Mouse (Mus musculus): ENCODE results near the gene Hook2. TPM values are rescaled to one million over a fixed set of nuclear protein-coding genes. Genes with fewer than 3 reads are reported as not detected.

The Hook2 gene
- polyA plus RNA-seq, 1 experiment from 2014 or later = 24.2 TPM

DNA sequence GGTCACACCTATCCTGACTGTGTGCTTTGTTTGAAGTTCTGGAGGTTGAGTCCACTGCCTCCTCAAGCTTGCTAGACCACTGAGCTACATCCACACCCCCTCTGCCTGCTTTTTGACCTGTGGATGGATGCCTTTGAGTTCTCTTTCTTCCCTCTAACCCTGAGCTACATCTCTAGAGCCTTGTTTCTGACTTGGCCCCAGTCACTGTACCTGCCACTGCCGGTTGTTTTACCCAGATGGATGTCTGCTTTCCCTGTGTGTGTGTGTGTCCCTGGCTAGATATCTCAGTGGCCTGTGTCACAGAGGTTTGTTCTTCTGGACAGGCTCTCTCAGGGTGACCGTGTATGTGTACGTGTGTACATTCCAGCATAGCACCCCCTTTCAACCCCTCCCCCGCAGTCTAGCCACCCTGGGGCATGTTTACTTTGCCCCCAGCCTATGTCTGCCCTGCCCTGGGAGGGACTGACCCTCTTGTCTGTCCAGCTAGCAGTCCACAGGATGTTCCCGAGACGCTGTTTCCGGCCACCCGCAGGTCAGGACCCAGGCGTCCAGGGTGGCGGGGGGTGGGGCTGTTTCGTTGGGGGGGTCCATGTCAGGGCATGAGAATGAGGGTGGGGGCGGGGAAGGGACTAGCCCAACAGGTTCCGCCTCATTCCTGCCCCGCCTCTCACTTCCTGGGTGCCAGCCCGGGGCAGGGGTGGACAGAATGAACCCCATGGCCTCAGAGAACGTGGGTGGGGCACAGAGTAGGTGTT lies 5.9 kb upstream of the Hook2 start:
- 3% methylated on average over 16 of the region's 16 CpGs for WGBS
- H3K27ac ChIP-seq (ENCODE audit: low read length) = peak overlapping the region; percentile 92
- H3K36me3 ChIP-seq (ENCODE audit: control insufficient read depth, insufficient read depth, low read length) = no peaks in the 10 kb centered on the region
- peak overlapping the region; percentile 83 for H3K4me2 ChIP-seq (ENCODE audit: low read depth, low read length)
- peak; percentile 7 for ATAC-seq (ENCODE audit: low read depth)
- H3K27me3 ChIP-seq (ENCODE audit: control insufficient read depth, insufficient read depth, low read depth, low read length) = no peaks in the 10 kb centered on the region
- H3K4me1 ChIP-seq (replicated peaks; ENCODE audit: control insufficient read depth, insufficient read depth, low read length) = peaks cover 64% of the 10 kb centered on the region
- H3K9ac ChIP-seq (ENCODE audit: low read length) = peak overlapping the region; percentile 61
- H3K9me3 ChIP-seq (ENCODE audit: control insufficient read depth, low read length) = no peaks in the 10 kb centered on the region
- H3K4me3 ChIP-seq (ENCODE audit: low read length) = peak overlapping the region; percentile 51

- Histone ChIP-seq H3K4me3 (ENCODE audit: low read length) (peak overlapping the region; percentile 51), H3K4me2 (ENCODE audit: low read depth, low read length) (peak overlapping the region; percentile 83), H3K36me3 (ENCODE audit: control insufficient read depth, insufficient read depth, low read length) (no peaks in the 10 kb centered on the region), H3K4me1 (replicated peaks; ENCODE audit: control insufficient read depth, insufficient read depth, low read length) (peaks cover 60% of the 10 kb centered on the region), H3K9me3 (ENCODE audit: control insufficient read depth, low read length) (no peaks in the 10 kb centered on the region), H3K27me3 (ENCODE audit: control insufficient read depth, insufficient read depth, low read depth, low read length) (no peaks in the 10 kb centered on the region), H3K27ac (ENCODE audit: low read length) (peak overlapping the region; percentile 92), H3K9ac (ENCODE audit: low read length) (peak overlapping the region; percentile 61)
- no peak for ATAC-seq (ENCODE audit: low read depth)
- 1% methylated on average over 23 of the region's 23 CpGs for WGBS
Observed at GRCm38 (mm10) chr8:84985049-84985683, 5.2 kb upstream of the Hook2 start.

- Histone ChIP-seq H3K27ac (ENCODE audit: low read length) (peak overlapping the region; percentile 92), H3K4me2 (ENCODE audit: low read depth, low read length) (peak overlapping the region; percentile 83), H3K9ac (ENCODE audit: low read length) (peak overlapping the region; percentile 61), H3K9me3 (ENCODE audit: control insufficient read depth, low read length) (no peaks in the 10 kb centered on the region), H3K4me3 (ENCODE audit: low read length) (peak overlapping the region; percentile 51), H3K4me1 (replicated peaks; ENCODE audit: control insufficient read depth, insufficient read depth, low read length) (peaks cover 55% of the 10 kb centered on the region), H3K36me3 (ENCODE audit: control insufficient read depth, insufficient read depth, low read length) (no peaks in the 10 kb centered on the region), H3K27me3 (ENCODE audit: control insufficient read depth, insufficient read depth, low read depth, low read length) (no peaks in the 10 kb centered on the region)
- under 1% methylated on average over 53 of the region's 53 CpGs for WGBS
- ATAC-seq (ENCODE audit: low read depth) = peak; percentile 32
Observed at GRCm38 (mm10) chr8:84985684-84986378, 4.6 kb upstream of the Hook2 start.

- H3K4me1 ChIP-seq (replicated peaks; ENCODE audit: control insufficient read depth, insufficient read depth, low read length) = peaks cover 53% of the 10 kb centered on the region
Observed at GRCm38 (mm10) chr8:84986379-84986945, 3.9 kb upstream of the Hook2 start.

DNA sequence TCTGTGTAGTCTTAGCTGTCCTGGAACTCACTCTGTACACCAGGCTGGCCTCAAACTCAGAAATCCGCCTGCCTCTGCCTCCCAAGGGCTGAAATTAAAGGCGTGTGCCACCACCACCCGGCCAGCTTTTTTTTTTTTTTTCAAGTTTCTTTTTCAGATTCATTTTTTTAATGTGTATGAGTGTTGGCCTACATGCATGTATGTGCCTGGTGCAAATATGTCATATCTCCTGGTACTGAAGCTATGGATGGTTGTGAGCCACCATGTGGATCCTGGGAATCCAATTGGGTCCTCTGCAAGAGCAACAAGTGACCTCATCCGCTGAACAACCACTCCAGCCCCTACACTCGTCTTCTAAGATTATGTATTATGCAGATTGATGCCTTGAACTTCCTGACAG lies 3.0 kb upstream of the Hook2 start:
- peaks cover 43% of the 10 kb centered on the region for H3K4me1 ChIP-seq (replicated peaks; ENCODE audit: control insufficient read depth, insufficient read depth, low read length)

More at GRCm38 (mm10) chr8:84986379-84986945, 3.9 kb upstream of the Hook2 start:
- Histone ChIP-seq H3K27ac (ENCODE audit: low read length) (peak overlapping the region; percentile 92), H3K27me3 (ENCODE audit: control insufficient read depth, insufficient read depth, low read depth, low read length) (no peaks in the 10 kb centered on the region), H3K4me3 (ENCODE audit: low read length) (peak overlapping the region; percentile 51), H3K4me2 (ENCODE audit: low read depth, low read length) (peak overlapping the region; percentile 83), H3K9me3 (ENCODE audit: control insufficient read depth, low read length) (no peaks in the 10 kb centered on the region), H3K9ac (ENCODE audit: low read length) (peak overlapping the region; percentile 61), H3K36me3 (ENCODE audit: control insufficient read depth, insufficient read depth, low read length) (no peaks in the 10 kb centered on the region)
- 35% methylated on average over 8 of the region's 8 CpGs for WGBS
- ATAC-seq (ENCODE audit: low read depth) = no peak

DNA sequence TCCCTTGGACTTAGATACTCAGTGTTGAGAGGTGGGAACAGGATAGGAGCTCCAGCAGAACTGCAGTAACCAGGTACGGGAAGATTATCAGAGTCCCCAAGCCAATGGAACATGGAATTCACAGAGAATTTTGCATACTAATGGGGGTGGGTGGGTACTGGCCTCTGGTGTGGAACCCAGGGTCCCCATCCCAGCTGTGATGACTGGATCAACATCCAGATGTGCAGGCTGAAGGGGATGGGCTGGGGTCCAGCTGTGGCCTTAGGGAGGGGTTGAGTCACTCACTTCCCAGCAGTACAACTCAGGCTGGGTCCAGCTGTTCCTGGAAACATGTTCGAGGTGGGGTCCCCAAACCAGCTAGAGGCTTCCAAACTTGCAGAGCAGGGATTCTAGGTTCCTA lies 2.5 kb upstream of the Hook2 start:
- H3K4me2 ChIP-seq (ENCODE audit: low read depth, low read length) = no peak overlapping the region
- H3K4me3 ChIP-seq (ENCODE audit: low read length) = no peak overlapping the region
- WGBS = 60% methylated on average over 2 of the region's 2 CpGs
- no peaks in the 10 kb centered on the region for H3K9me3 ChIP-seq (ENCODE audit: control insufficient read depth, low read length)
- H3K27ac ChIP-seq (ENCODE audit: low read length) = no peak overlapping the region
- H3K27me3 ChIP-seq (ENCODE audit: control insufficient read depth, insufficient read depth, low read depth, low read length) = no peaks in the 10 kb centered on the region
- H3K36me3 ChIP-seq (ENCODE audit: control insufficient read depth, insufficient read depth, low read length) = no peaks in the 10 kb centered on the region
- peaks cover 40% of the 10 kb centered on the region for H3K4me1 ChIP-seq (replicated peaks; ENCODE audit: control insufficient read depth, insufficient read depth, low read length)
- ATAC-seq (ENCODE audit: low read depth) = no peak
- no peak overlapping the region for H3K9ac ChIP-seq (ENCODE audit: low read length)

More for the DNA sequence above, 3.0 kb upstream of the Hook2 start:
- no peak overlapping the region for H3K27ac ChIP-seq (ENCODE audit: low read length)
- WGBS = 70% methylated on average over 5 of the region's 5 CpGs
- H3K9me3 ChIP-seq (ENCODE audit: control insufficient read depth, low read length) = no peaks in the 10 kb centered on the region
- no peak overlapping the region for H3K4me3 ChIP-seq (ENCODE audit: low read length)
- no peak overlapping the region for H3K9ac ChIP-seq (ENCODE audit: low read length)
- H3K36me3 ChIP-seq (ENCODE audit: control insufficient read depth, insufficient read depth, low read length) = no peaks in the 10 kb centered on the region
- no peak for ATAC-seq (ENCODE audit: low read depth)
- no peaks in the 10 kb centered on the region for H3K27me3 ChIP-seq (ENCODE audit: control insufficient read depth, insufficient read depth, low read depth, low read length)
- no peak overlapping the region for H3K4me2 ChIP-seq (ENCODE audit: low read depth, low read length)

DNA sequence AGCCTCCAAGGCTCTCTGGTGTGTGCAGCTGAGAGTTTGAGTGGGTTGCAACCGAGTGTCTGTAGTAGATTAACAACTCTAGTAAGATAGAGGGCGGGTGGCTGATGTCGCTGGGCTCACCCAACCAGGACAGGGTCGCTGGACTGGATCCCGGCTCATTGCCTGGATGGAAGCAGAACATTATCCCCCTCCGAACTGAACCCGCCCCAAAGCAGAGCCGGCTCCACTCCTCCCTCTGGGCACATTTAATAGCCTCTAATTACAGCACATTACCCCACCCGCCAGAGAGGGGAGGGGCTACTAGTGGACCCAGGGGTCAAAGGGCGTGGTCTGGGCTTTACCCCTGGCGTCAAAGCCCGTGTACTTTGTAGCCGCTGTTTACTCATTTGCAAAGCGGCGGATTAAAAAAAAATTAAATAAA lies 1.1 kb upstream of the Hook2 start:
- Histone ChIP-seq H3K4me1 (replicated peaks; ENCODE audit: control insufficient read depth, insufficient read depth, low read length) (peaks cover 32% of the 10 kb centered on the region), H3K4me2 (ENCODE audit: low read depth, low read length) (peak overlapping the region; percentile 88), H3K36me3 (ENCODE audit: control insufficient read depth, insufficient read depth, low read length) (no peaks in the 10 kb centered on the region), H3K27ac (ENCODE audit: low read length) (peak overlapping the region; percentile 66), H3K9me3 (ENCODE audit: control insufficient read depth, low read length) (no peaks in the 10 kb centered on the region), H3K9ac (ENCODE audit: low read length) (peak overlapping the region; percentile 29), H3K4me3 (ENCODE audit: low read length) (peak overlapping the region; percentile 17; the same call in 1 of the 2 replicates), H3K27me3 (ENCODE audit: control insufficient read depth, insufficient read depth, low read depth, low read length) (no peaks in the 10 kb centered on the region)
- ATAC-seq (ENCODE audit: low read depth) = no peak
- 14% methylated on average over 15 of the region's 15 CpGs for WGBS

GRCm38 (mm10) chr8:84989810-84990209 lies 593 bp upstream of the Hook2 start:
- Histone ChIP-seq H3K4me2 (ENCODE audit: low read depth, low read length) (peak overlapping the region; percentile 88), H3K9ac (ENCODE audit: low read length) (peak overlapping the region; percentile 75), H3K9me3 (ENCODE audit: control insufficient read depth, low read length) (no peaks in the 10 kb centered on the region), H3K4me1 (replicated peaks; ENCODE audit: control insufficient read depth, insufficient read depth, low read length) (peaks cover 28% of the 10 kb centered on the region), H3K4me3 (ENCODE audit: low read length) (peak overlapping the region; percentile 73), H3K27me3 (ENCODE audit: control insufficient read depth, insufficient read depth, low read depth, low read length) (no peaks in the 10 kb centered on the region), H3K27ac (ENCODE audit: low read length) (peak overlapping the region; percentile 94), H3K36me3 (ENCODE audit: control insufficient read depth, insufficient read depth, low read length) (no peaks in the 10 kb centered on the region)
- under 1% methylated on average over 15 of the region's 15 CpGs for WGBS
- ATAC-seq (ENCODE audit: low read depth) = peak; percentile 64

GRCm38 (mm10) chr8:84990836-84991235 lies 433 bp downstream of the Hook2 start:
- Histone ChIP-seq H3K27ac (ENCODE audit: low read length) (peak overlapping the region; percentile 93), H3K9me3 (ENCODE audit: control insufficient read depth, low read length) (no peaks in the 10 kb centered on the region), H3K4me1 (replicated peaks; ENCODE audit: control insufficient read depth, insufficient read depth, low read length) (peaks cover 19% of the 10 kb centered on the region), H3K9ac (ENCODE audit: low read length) (peak overlapping the region; percentile 82), H3K27me3 (ENCODE audit: control insufficient read depth, insufficient read depth, low read depth, low read length) (no peaks in the 10 kb centered on the region; the same call in 1 of the 2 replicates), H3K36me3 (ENCODE audit: control insufficient read depth, insufficient read depth, low read length) (no peaks in the 10 kb centered on the region), H3K4me3 (ENCODE audit: low read length) (peak overlapping the region; percentile 73), H3K4me2 (ENCODE audit: low read depth, low read length) (peak overlapping the region; percentile 88)
- 2% methylated on average over 15 of the region's 15 CpGs for WGBS
- ATAC-seq (ENCODE audit: low read depth) = peak; percentile 70

Measured in lung, embryonic 16.5 days (tissue).